Mouse (Mus musculus): ENCODE measurements at regions not wholly inside any gene's neighbourhood (a gene's known extent, or its start where the extent isn't known, plus 50 kb on each side); places are given as distances from the start of the nearest gene placed in this dataset.

DNA sequence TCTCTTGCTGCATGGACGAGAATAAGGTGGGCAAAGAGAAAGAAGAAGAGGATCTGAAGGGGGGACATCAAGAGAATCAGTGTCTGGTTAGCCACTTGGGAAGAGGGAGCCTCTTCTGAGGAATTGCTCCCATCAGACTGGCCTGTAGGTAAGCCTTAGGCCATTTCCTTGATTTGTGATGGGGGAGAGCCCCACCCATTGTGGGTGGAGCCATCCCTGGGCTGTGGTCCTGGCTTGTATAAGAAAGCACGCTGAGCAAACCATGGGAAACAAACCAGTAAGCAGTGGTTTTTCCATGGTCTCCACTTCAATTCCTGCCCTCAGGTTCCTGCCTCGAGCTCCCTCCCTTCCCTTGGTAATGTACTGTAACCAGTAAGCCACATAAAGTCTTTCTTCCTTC is 57.7 kb upstream of the Sez6l start:
- DNase-seq = no peak

DNA sequence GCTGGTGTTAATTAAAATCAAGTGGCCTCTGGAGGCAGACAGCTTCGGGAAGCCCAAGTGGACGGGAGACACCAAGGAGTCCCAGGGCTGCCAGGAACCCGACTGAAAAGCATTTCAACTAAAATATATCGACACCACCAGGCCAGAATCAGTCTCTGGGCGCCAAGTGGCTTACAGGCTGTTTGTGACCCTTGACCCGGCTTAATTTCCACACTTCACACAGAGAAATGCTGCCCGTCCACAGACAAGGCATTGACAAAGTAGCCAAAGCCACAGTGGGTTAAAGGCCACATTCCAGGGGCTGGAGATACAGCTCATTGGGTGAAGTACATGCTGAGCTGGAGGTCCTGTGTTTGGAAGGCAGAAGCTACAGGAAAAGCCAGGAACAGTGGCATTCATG is 54.8 kb upstream of the Sez6l start:
- peak; percentile 69 for DNase-seq

DNA sequence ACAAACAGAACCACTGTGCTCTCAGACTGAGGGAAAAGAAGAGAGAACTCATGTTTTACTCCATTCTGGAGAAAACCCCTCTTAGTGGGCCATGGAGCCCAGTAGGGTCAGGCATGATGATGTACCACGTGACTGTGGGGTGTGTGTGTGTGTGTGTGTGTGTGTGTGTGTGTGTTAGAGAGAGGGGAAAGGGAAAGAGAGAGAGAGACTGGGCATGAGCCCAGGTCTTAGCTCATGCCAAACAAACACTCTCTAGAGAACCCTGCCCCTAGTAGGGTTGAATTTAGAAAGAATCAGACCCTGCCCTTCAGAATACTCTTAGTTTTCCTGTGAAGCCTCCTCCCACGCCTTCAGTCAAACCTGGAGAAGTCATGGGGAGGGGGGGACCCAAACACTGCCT is 52.7 kb upstream of the Sez6l start:
- DNase-seq = no peak

DNA sequence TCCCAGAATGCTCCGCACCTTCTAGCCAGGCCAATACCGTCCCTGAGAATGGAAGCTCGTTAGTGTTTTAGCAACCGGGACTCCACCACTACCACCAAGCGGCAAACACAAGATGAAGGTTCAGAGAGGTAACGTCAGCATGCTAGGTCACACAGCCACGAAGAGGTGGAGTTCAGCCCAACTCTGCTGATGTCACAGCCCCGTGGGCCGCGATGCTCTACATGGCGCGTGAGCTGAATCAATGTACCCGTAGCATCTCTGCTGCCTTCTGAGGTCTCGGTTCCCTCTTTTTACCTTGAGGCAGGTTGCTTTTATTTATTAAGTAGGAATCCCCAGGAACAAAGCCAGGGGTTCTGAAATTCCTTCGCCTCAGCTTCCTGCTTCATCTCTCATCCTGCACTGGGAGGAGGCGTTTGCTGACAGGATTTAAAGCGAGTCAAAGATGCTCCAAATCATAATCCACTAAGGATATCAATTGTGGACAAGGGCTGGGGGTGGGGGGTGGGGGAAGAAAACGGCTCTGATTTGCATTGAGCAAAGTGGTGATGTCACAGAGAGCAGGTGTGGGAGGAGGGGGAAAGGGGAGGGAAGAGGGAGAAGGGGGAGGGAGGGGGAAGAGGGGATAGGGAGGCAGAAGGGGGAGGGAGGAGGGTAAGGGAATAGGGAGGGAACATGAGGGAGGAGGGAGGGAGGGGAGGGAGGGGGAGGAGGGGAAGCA is 51.2 kb upstream of the Sez6l start:
- DNase-seq = no peak

DNA sequence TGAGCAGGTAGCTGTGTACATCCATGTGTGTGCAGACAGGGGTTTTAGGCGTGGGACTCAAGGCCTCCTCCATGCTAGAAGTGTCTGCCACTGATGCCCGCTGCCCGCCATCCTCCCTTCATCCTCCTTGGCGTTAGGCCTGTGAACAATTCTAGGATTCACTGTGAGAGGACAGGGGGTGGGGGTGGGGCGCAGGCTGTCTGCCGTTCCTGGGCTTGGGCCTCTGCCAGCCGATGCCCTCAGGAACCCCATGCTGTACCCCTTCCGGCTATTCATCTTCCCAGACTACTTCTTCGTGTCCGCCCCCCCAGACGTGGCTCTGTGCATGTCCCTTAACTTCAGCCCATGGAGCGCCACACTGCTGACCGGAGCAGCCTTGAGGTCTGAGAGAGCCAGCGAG is 50.3 kb upstream of the Sez6l start:
- DNase-seq = no peak

Measured in embryo, embryonic 11 days (tissue).